Mouse (Mus musculus): ENCODE measurements around the gene Sars2. TPM values are rescaled to one million over a fixed set of nuclear protein-coding genes. Genes with fewer than 3 reads are reported as not detected.

Sars2 gene
- polyA plus RNA-seq, 1 experiment, result 63.2 TPM

GRCm38 (mm10) chr7:28716590-28717281 is 25.1 kb upstream of the Sars2 start, which contains the start of gene Fbxo17:
Fbxo17 (plus strand) TSS chr7:28716804.
- WGBS, result 10% methylated on average over 36 of the region's 36 CpGs
- H3K36me3 ChIP-seq (ENCODE audit: control insufficient read depth, insufficient read depth, low read length), result no peaks in the 10 kb centered on the region
- H3K27ac ChIP-seq (ENCODE audit: control insufficient read depth, insufficient read depth, low read length), result no peak within 1 kb of the TSS
- H3K4me3 ChIP-seq (ENCODE audit: control insufficient read depth, insufficient read depth, low read length), result peak within 1 kb of the TSS; percentile 47
- peaks cover 18% of the 10 kb centered on the region for H3K4me1 ChIP-seq (replicated peaks; ENCODE audit: control insufficient read depth, insufficient read depth, low read length)
- TF ChIP-seq CTCF (IDR thresholded peaks at IDR 0.05; ENCODE audit: borderline replicate concordance, control insufficient read depth, extremely low read depth, insufficient read depth, low read length, poor library complexity), result 0 out of 2 replicates have a peak, but pooled peaks have one; percentile 39
- no peak for TF ChIP-seq POLR2A (IDR thresholded peaks at IDR 0.05; ENCODE audit: control insufficient read depth, extremely low read depth, insufficient read depth, low read length, poor library complexity)
- DNase-seq, result peak; percentile 56
- no peaks in the 10 kb centered on the region for H3K27me3 ChIP-seq (ENCODE audit: control insufficient read depth, insufficient read depth, low read length)

GRCm38 (mm10) chr7:28717726-28718125 is 24.1 kb upstream of the Sars2 start:
- 94% methylated on average over 10 of the region's 10 CpGs for WGBS
- Histone ChIP-seq H3K4me1 (replicated peaks; ENCODE audit: control insufficient read depth, insufficient read depth, low read length) (peaks cover 18% of the 10 kb centered on the region), H3K27me3 (ENCODE audit: control insufficient read depth, insufficient read depth, low read length) (no peaks in the 10 kb centered on the region), H3K4me3 (ENCODE audit: control insufficient read depth, insufficient read depth, low read length) (no peak overlapping the region), H3K36me3 (ENCODE audit: control insufficient read depth, insufficient read depth, low read length) (no peaks in the 10 kb centered on the region), H3K27ac (ENCODE audit: control insufficient read depth, insufficient read depth, low read length) (no peak overlapping the region)
- DNase-seq, result no peak
- TF ChIP-seq CTCF (IDR thresholded peaks at IDR 0.05; ENCODE audit: borderline replicate concordance, control insufficient read depth, extremely low read depth, insufficient read depth, low read length, poor library complexity), result no peak
- TF ChIP-seq POLR2A (IDR thresholded peaks at IDR 0.05; ENCODE audit: control insufficient read depth, extremely low read depth, insufficient read depth, low read length, poor library complexity), result no peak

- WGBS, result 82% methylated on average over 4 of the region's 4 CpGs
- H3K4me1 ChIP-seq (replicated peaks; ENCODE audit: control insufficient read depth, insufficient read depth, low read length), result peaks cover 18% of the 10 kb centered on the region
- no peak for TF ChIP-seq POLR2A (IDR thresholded peaks at IDR 0.05; ENCODE audit: control insufficient read depth, extremely low read depth, insufficient read depth, low read length, poor library complexity)
- no peak for TF ChIP-seq CTCF (IDR thresholded peaks at IDR 0.05; ENCODE audit: borderline replicate concordance, control insufficient read depth, extremely low read depth, insufficient read depth, low read length, poor library complexity)
- no peak for DNase-seq
- H3K4me3 ChIP-seq (ENCODE audit: control insufficient read depth, insufficient read depth, low read length), result no peak overlapping the region
- no peak overlapping the region for H3K27ac ChIP-seq (ENCODE audit: control insufficient read depth, insufficient read depth, low read length)
- H3K27me3 ChIP-seq (ENCODE audit: control insufficient read depth, insufficient read depth, low read length), result no peaks in the 10 kb centered on the region
- H3K36me3 ChIP-seq (ENCODE audit: control insufficient read depth, insufficient read depth, low read length), result no peaks in the 10 kb centered on the region
Observed at GRCm38 (mm10) chr7:28719159-28719558, 22.6 kb upstream of the Sars2 start.

GRCm38 (mm10) chr7:28719650-28720049 is 22.1 kb upstream of the Sars2 start:
- no peak for DNase-seq
- Histone ChIP-seq H3K4me1 (replicated peaks; ENCODE audit: control insufficient read depth, insufficient read depth, low read length) (peaks cover 18% of the 10 kb centered on the region), H3K27ac (ENCODE audit: control insufficient read depth, insufficient read depth, low read length) (no peak overlapping the region), H3K27me3 (ENCODE audit: control insufficient read depth, insufficient read depth, low read length) (no peaks in the 10 kb centered on the region), H3K36me3 (ENCODE audit: control insufficient read depth, insufficient read depth, low read length) (no peaks in the 10 kb centered on the region), H3K4me3 (ENCODE audit: control insufficient read depth, insufficient read depth, low read length) (no peak overlapping the region)
- TF ChIP-seq CTCF (IDR thresholded peaks at IDR 0.05; ENCODE audit: borderline replicate concordance, control insufficient read depth, extremely low read depth, insufficient read depth, low read length, poor library complexity) (no peak), POLR2A (IDR thresholded peaks at IDR 0.05; ENCODE audit: control insufficient read depth, extremely low read depth, insufficient read depth, low read length, poor library complexity) (no peak)
- WGBS, result 96% methylated on average over 2 of the region's 2 CpGs

DNA sequence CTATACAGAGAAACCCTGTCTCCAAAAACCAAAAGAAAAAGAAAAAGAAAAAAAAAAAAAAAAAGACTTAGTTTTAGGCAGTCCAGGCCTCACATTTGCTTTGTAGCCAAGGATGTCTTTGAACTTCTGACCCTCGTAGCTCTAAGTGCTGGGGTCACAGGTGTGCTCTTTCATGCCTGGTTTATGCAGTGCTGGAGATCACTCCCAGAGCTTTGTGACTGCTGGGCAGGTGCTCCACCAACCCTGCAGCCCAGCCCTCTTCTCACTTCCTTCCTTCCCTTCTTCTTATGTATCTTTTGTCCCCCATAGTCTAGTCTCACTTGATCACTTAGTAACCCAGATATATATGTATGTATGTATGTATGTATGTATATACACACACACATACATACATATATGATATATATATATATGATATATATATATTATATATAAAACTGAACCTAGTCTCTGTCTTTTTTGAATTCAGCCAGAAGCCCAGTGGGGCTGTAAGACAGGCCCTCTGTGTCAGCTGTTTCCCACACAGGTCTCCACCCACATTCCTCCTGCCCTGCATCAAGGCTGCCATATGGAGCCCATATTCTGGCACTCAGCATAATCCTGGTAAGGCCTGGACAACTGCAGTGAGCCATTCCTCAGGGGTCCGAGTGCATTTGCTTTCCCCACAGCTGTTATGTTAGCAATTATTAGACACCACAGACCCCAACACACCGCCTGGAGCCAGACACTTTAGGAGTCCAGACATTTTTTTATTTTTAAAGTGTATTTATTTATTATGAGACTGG is 20.8 kb upstream of the Sars2 start:
- Histone ChIP-seq H3K27me3 (ENCODE audit: control insufficient read depth, insufficient read depth, low read length) (no peaks in the 10 kb centered on the region), H3K27ac (ENCODE audit: control insufficient read depth, insufficient read depth, low read length) (peak overlapping the region; percentile 22; the same call in 1 of the 2 replicates), H3K4me3 (ENCODE audit: control insufficient read depth, insufficient read depth, low read length) (no peak overlapping the region), H3K4me1 (replicated peaks; ENCODE audit: control insufficient read depth, insufficient read depth, low read length) (peaks cover 18% of the 10 kb centered on the region), H3K36me3 (ENCODE audit: control insufficient read depth, insufficient read depth, low read length) (no peaks in the 10 kb centered on the region)
- DNase-seq, result no peak
- 67% methylated on average over 3 of the region's 3 CpGs for WGBS
- no peak for TF ChIP-seq CTCF (IDR thresholded peaks at IDR 0.05; ENCODE audit: borderline replicate concordance, control insufficient read depth, extremely low read depth, insufficient read depth, low read length, poor library complexity)
- TF ChIP-seq POLR2A (IDR thresholded peaks at IDR 0.05; ENCODE audit: control insufficient read depth, extremely low read depth, insufficient read depth, low read length, poor library complexity), result no peak

GRCm38 (mm10) chr7:28722079-28722478 is 19.7 kb upstream of the Sars2 start:
- Histone ChIP-seq H3K4me3 (ENCODE audit: control insufficient read depth, insufficient read depth, low read length) (no peak overlapping the region), H3K4me1 (replicated peaks; ENCODE audit: control insufficient read depth, insufficient read depth, low read length) (peaks cover 15% of the 10 kb centered on the region), H3K36me3 (ENCODE audit: control insufficient read depth, insufficient read depth, low read length) (no peaks in the 10 kb centered on the region), H3K27ac (ENCODE audit: control insufficient read depth, insufficient read depth, low read length) (no peak overlapping the region), H3K27me3 (ENCODE audit: control insufficient read depth, insufficient read depth, low read length) (no peaks in the 10 kb centered on the region)
- TF ChIP-seq CTCF (IDR thresholded peaks at IDR 0.05; ENCODE audit: borderline replicate concordance, control insufficient read depth, extremely low read depth, insufficient read depth, low read length, poor library complexity) (no peak), POLR2A (IDR thresholded peaks at IDR 0.05; ENCODE audit: control insufficient read depth, extremely low read depth, insufficient read depth, low read length, poor library complexity) (no peak)
- no peak for DNase-seq
- WGBS, result 98% methylated on average over 7 of the region's 7 CpGs

All from thymus, adult 2 months (tissue).